In genomic region chr19:40310410-40311130, GRCm38 (mm10) we compare ENCODE assay signal across 23 mouse cellular contexts.
"Had no signal": no experiment of that assay in that cellular context is flagged by ENCODE, and none has a peak within 500 bp of the region (broad histone marks: within the 10 kb centered on the region; RNA-seq: fewer than 3 reads in every experiment).

No protein-coding gene starts in this region.

- H3K4me2 ChIP-seq: heart, embryonic 11.5 days; heart, embryonic 13.5 days; heart, embryonic 15.5 days; hindbrain, embryonic 13.5 days; hindbrain, embryonic 15.5 days; limb, embryonic 12.5 days; liver, embryonic 12.5 days had no signal

- H3K4me3 ChIP-seq: heart, embryonic 13.5 days; heart, embryonic 15.5 days; hindbrain, embryonic 13.5 days; hindbrain, embryonic 15.5 days; limb, embryonic 12.5 days; liver, embryonic 12.5 days had no signal

- H3K9me3 ChIP-seq: heart, embryonic 13.5 days; heart, embryonic 15.5 days; hindbrain, embryonic 13.5 days; hindbrain, embryonic 15.5 days; limb, embryonic 12.5 days; liver, embryonic 12.5 days had no signal

- H3K27ac ChIP-seq: heart, embryonic 13.5 days; heart, embryonic 15.5 days; hindbrain, embryonic 13.5 days; hindbrain, embryonic 15.5 days; hindbrain, postnatal 0 days; limb, embryonic 12.5 days; liver, embryonic 12.5 days; liver, embryonic 14.5 days had no signal

- DNase-seq: forebrain, postnatal 0 days; gastrocnemius, postnatal 14 days; gastrocnemius, postnatal 36 days; heart, adult 18-20 months; heart, postnatal 14 days; heart, postnatal 36 days; kidney, adult 18-20 months; kidney, adult 8-10 months; kidney, postnatal 10 days; kidney, postnatal 25 days; layer of hippocampus, adult 9-11 months; layer of hippocampus, postnatal 36 days; left cerebral cortex, postnatal 4 days had no signal

- ATAC-seq: forebrain, postnatal 0 days; hindbrain, postnatal 0 days; intestine, embryonic 16.5 days; liver, embryonic 12.5 days had no signal

- H3K4me1 ChIP-seq: hindbrain, embryonic 13.5 days; hindbrain, embryonic 15.5 days; limb, embryonic 12.5 days had no signal

- H3K9ac ChIP-seq: forebrain, postnatal 0 days; heart, embryonic 13.5 days; heart, embryonic 15.5 days; hindbrain, embryonic 13.5 days; hindbrain, embryonic 15.5 days; limb, embryonic 12.5 days; liver, embryonic 12.5 days; liver, embryonic 14.5 days had no signal

- H3K27me3 ChIP-seq: heart, embryonic 13.5 days; heart, embryonic 15.5 days; hindbrain, embryonic 13.5 days; hindbrain, embryonic 15.5 days; limb, embryonic 12.5 days; liver, embryonic 12.5 days had no signal
